Mouse (Mus musculus) kidney, postnatal 36 days (tissue): ENCODE data around the gene Acot6.
A peak's percentile ranks its signal among the peaks of the same experiment; 100 is the strongest.

Experiments
- DNase-seq, 2 experiments: peaks; one replicate each; pipeline ENCODE4 v3.0.0; 2021 to 2022; ENCODE audit warnings: mixed read lengths in 2 of 2

The Acot6 gene

DNA sequence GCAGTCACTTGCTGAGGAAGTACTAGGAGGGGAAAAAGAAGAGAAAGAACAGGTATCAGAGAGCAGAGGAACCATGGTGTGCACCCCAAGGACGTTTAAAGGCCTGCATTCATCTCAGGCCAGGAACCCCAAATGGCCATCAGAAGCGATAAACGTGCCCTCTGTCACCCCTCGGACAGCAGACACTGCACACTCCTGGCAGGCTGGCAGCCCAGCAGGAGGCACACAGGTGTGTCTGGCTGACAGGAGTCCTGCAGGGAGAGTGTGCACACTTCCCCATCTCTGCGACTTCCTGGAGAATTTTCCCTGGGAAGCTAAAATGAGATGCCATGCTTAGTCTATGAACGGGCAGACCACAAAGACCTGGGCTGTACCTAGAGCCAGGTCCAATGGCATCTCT lies 53.0 kb downstream of the Acot6 start:
- no peak for DNase-seq

DNA sequence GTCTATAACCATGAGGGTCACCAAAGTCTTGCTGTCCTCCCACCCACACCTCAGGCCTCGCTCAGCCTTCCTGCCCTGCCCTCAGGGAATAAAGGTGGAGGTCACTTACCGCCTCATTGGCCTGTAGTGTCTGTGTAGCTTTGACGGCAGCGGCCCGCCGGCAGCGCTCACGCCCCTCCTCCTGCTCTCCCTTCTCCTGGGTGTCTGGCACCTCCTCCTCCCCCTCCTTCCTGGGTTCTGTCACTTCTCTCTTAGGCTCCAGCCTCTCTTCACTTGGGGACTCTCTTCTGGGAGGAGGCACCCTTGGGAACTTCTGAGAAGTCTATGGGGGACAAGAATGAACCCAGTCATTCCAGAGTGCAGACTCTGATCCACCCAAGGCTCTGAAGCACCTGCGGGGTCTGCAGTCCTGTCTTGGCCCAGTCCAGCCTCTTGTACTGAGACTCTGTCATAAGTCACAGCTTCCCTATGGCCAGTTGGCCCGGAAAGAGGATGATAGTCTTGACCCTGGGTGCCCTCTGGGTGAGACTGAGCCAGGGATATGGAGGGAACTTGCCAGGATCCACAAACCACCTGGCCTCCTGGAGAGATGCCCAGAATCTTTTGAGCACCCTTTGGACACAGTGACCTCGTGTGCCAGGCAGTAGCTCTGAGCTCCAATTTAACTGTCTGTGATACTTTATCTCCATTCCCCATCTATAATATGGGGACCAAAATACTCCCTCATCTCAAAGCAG lies 54.5 kb downstream of the Acot6 start:
- peak; percentile 88 to 93 for DNase-seq

DNA sequence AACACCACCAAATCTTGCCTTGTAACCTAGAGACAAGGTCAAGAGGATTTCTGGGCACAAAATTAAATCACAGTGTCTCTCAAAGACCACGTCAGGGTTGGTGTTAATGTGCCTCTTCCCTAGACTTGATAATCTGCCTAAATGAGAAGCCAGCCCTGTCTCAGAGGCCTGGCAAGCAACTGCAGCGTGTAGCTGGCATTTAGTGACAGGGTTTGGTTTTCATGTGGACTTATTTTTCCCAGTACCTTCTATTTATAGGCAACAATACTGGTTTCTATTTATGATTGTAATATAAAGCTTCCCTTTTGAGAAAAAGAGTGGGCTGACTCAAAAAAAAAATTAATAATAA lies 55.0 kb downstream of the Acot6 start:
- DNase-seq, result no peak

DNA sequence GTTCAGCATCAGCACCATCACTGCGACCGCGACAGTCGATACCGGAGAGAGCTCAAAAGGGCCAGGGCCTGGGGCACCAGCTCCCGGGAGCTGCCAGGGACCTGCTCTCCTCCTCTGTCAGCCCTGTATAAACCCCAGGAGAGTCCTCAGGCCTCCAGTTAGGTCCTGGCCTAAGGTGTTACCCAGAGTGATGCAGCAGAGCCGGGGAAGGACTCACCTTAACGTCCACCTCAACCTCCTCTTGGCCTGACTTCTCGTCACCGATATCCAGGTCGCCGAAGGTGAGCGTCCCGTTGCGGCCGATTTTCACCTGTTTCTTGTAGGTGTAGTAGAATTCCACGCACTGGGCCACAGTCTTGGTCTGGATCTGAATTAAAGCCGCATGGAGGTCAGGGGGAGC lies 55.8 kb downstream of the Acot6 start:
- no peak for DNase-seq

DNA sequence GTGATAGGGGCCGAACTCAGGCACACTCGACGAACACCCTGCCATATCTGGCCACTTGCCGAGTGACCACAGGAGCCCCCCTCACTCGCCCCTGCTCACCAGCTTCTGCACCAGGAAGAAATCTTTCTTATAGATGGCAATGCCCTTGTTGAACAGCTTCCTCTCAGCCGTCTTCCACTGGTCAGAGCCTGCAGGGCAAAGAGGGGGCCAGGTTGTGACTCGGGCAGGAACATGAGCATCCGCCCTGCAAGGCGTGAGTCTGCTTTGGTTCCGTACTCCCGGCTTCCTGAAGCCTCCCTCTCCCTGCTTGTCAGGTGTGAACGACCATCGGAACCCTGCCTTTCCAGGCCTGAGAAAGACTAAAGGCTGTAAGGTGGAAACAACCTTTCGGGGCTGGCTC lies 57.7 kb downstream of the Acot6 start:
- no peak for DNase-seq

DNA sequence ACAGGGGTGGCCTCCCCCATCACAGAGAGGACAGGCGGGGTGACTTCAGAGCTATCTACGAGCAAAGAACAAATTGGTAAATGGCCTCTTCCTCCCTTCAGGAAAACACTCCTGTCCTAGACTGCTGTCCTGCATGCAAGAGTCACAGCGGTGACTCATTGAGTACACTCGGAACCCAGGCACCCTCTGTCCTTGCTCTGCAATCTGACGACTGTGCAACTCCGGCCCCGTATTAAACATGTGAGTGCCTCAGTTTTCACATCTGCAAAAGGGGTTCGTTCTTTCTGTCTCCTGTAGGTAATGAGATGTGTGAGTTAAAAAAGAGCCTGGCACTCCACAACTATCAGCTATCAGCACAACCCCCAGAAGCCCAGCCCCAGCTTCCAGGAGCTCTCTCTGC lies 60.0 kb downstream of the Acot6 start:
- no peak for DNase-seq
